Mouse (Mus musculus) cerebellum, adult 11-12 months (tissue): ENCODE measurements at regions not wholly inside any gene's neighbourhood (a gene's known extent, or its start where the extent isn't known, plus 50 kb on each side); places are given as distances from the start of the nearest gene placed in this dataset.

Experiments used
- DNase-seq: peaks from one replicate; pipeline ENCODE4 v3.0.0; 2022

- DNase-seq = no peak
These were observed 63.6 kb downstream of the 4930564D02Rik start for GRCm38 (mm10) chr3:105130228-105130627.

DNA sequence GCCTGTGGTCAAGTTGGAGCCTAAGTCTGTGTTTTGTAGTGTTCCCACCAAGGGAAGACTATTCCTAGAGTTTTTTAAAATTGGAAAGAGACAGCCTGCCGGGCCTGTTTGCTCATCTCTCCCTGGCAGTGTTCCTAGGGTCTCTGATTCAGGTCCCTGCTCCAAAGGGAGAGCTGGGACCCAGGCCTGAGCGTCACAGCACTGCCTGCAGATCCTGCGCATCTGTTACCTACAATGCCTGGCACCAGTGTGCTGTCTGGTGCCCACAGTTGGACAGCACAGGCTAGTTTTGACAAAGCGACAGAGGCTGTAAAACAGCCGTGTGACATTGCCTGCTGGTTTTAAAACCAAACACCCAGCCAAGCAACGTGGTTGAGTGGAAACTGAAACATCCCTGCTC is 64.4 kb downstream of the 4930564D02Rik start:
- no peak for DNase-seq

- no peak for DNase-seq
These were observed 66.4 kb downstream of the 4930564D02Rik start for GRCm38 (mm10) chr3:105133011-105133410.

DNA sequence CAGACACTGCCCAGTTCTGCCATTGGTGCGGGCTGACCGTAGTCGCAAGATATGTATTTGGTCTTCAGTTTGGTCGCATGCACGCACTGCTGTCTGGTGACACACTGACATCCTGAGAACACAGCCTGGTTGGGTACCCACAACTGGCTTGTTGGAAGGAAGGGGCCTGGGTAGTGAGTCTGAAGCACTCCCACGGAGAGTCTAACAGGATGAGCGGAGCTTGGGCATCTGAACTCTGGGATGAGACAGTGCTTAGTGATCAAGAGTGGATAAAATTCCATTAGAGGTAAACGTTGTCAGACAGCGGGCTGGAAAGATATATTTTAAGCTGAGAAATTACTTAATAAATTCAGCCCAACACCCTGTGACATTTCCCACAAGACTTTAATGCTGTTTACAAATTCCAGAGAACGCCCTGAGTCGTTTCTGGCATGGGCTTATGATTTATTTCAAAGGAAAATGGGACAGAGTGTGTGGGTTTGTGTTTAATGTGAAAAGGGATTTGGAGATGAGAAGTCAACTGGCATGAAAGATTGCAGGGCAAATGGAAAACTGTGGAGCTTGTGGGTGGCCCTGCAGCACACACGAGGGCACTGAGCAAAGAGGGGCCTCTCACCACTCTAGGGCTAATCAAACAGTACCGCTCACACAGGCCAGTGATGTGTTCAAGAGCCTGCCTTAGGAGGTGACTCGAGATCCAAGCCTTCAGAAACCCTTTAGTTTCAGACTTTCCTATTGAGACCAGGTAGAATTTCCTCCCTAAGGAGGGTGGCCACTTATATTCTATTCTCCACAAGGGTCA is 74.7 kb downstream of the 4930564D02Rik start:
- no peak for DNase-seq

GRCm38 (mm10) chr3:105142631-105143030 is 76.0 kb downstream of the 4930564D02Rik start:
- DNase-seq = no peak

- no peak for DNase-seq
These were observed 85.0 kb downstream of the 4930564D02Rik start for GRCm38 (mm10) chr3:105151475-105152157.

- DNase-seq = no peak
These were observed 85.5 kb downstream of the 4930564D02Rik start for GRCm38 (mm10) chr3:105152158-105152541.

- no peak for DNase-seq
These were observed 91.7 kb downstream of the 4930564D02Rik start for GRCm38 (mm10) chr3:105158376-105158775.

- peak; percentile 57 for DNase-seq
These were observed 98.7 kb downstream of the 4930564D02Rik start for GRCm38 (mm10) chr3:105165355-105165754.

DNA sequence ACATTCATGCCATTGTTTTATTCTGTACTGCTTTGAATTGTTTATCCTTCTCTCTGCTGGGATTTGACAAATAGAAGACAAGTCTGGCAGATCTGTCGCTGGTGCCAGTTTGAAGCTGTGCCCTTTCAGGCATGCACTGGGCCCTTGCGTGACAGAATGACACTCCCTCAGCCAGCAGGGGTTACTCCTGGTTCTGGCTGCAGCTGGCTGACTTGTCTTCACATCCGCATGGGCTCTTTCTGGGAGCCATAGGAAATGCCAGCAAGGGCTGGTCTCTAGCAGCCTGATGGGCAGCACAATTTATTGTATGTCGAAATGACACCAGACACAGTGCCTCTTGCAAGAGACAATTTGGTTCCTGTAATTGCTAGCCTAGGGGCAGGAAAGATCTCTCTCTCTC is 102.5 kb downstream of the 4930564D02Rik start:
- DNase-seq = no peak

- no peak for DNase-seq
These were observed 104.9 kb downstream of the 4930564D02Rik start for GRCm38 (mm10) chr3:105171527-105171926.

DNA sequence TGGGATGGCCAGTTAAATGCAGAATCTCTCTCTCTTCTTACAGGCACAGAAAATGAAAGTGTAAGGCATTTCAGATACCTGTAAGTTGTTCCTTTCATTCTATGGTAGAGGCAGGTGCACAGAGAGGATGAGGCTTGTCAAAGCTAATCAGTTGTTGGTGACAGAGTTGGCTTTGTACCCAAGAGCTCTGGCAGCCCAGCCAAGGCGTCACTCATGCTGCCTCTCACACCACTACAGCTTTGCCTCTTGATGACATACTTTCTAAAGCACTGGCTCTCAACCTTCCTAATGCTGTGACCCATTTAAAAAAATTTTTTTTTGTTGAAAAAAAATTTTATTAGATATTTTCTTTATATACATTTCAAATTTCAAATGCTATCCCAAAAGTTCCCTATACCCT is 105.4 kb downstream of the 4930564D02Rik start:
- DNase-seq = no peak

DNA sequence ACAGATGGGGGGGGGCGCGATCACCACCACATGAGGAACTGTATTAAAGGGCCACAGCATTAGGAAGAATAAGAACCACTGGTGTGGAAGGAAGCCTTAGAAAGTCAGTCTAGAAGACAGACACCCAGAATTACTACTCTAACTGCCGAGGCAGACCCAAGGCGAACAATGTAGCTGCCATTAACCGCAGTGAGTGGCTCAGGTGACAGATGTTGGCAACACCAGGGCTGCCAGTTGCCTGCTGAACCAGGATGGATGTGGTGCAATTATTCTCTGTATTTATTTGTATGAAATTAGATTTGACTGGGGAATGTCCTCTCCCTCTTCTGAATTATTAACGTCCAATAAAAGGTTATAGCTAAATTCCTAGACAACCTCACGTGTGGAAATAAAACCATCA is 124.7 kb downstream of the 4930564D02Rik start:
- DNase-seq = no peak

GRCm38 (mm10) chr3:105191830-105192229 is 125.2 kb downstream of the 4930564D02Rik start:
- DNase-seq = no peak

- no peak for DNase-seq
These were observed 134.1 kb downstream of the 4930564D02Rik start for GRCm38 (mm10) chr3:105200735-105201134.

DNA sequence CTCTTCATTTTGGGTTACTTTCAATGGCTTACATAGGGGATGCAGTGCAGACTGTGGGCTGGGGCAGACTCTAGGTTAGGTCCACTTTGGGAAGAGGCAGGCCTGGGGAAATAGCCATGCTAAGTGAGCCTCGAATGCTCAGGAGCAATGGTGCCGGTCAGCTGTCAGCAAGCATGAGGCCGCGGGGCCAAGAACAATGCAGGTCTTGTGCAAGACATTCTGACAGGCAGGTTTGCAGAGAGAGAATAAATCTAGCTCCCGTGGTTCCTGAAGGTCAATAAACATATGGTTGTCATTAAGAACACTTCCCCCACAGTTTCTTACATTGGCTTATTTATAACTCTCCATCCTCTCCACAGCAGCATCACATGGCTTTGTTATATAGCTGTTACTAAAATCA is 142.5 kb downstream of the 4930564D02Rik start:
- no peak for DNase-seq

DNA sequence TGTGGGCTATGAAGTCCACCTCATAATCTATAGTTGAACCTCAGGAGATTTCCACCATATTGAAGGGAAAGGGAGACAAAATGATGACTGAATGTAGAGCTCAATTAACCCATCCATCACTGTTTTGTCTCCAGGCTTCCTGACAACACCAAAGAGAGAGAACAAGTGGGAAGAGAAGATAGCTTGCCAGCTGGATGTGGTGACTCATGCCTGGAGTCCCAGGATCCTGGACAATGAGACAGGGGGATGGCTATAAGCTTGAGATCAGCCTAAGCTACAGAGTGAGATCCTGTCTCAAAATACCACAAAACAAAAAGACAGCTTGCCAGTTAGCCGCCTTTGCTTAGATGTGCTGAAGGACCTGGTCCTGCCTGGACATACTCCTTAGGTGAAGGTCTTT is 144.4 kb downstream of the 4930564D02Rik start:
- DNase-seq = no peak

DNA sequence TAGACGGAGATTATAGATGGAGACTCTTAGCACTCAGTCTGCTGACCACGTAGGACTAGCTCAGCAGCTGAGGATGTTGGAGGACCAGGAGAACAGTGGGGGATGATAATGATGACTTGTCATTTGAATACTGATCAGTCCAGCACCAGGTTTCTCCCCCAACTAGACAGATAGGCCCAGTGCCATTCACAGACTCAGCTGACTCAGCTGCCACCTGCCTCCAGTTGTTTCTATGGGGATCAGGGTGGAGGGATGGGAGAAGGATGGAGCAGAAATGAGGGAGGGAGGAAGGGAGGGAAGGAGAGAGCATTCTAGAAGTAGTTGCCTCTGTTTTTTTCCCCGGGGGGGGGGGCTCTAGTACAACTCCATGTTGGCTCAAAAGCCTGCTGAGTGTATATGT is 145.1 kb downstream of the 4930564D02Rik start:
- DNase-seq = no peak

DNA sequence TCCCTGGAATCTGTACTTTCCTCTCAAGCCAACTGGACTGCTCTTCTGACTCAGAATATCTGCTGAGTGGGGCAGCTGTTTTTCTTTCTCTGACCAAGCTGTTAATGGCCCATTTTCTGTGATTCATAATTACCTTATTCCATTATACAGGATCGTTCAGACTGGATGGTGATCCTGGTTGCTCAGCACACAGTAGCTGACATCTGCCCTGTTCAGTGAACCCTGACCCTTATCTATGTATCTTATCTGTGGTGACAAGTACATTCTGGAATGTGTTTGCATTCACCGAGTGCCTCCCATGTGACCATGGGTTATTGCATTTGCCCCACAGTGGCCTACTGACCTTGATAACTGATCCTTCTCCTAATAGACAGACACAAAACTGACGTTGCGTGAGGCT is 148.2 kb downstream of the 4930564D02Rik start:
- no peak for DNase-seq

DNA sequence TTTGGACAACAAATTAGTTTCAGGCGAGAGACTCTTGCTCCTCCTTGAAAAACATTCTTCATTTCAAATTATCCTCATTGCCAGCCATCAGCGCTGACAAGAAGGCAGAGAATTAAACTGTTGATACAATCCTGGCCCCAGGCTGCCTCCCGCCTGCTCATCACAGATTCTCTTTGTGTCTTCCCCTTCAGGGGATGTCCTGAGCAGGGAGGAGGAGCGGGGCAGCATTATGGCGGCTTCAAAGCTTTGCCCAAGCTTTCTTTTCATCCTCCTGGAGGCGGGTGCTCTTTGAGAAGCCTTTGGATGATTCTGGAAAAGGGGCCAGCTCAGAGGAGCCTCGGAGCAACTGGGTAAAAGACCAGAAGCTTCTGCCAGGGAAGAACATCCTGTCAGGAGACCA is 149.1 kb downstream of the 4930564D02Rik start:
- no peak for DNase-seq

- DNase-seq = no peak
These were observed 153.0 kb downstream of the 4930564D02Rik start for GRCm38 (mm10) chr3:105219630-105220029.

GRCm38 (mm10) chr3:105220641-105221040 is 154.0 kb downstream of the 4930564D02Rik start:
- no peak for DNase-seq

DNA sequence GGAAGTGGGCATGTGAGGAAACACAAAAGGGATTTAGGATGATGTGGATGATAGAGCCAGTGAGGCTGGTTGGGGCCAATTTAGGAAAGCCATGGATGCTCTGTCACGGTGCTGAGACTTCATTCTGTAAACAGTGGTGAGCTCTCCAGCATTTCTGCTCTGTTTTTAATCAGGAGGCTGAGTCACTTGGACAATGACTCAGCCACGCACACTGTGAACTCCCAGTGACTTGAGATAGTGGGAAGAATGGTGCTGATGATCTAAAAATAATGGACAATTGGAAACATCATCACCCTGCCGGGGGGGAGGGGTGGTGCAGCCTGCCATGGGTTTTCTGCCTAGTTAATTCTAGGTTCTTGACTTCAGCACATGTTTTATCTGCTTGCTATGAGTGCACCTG is 156.3 kb downstream of the 4930564D02Rik start:
- no peak for DNase-seq

GRCm38 (mm10) chr3:105223671-105224070 is 157.0 kb downstream of the 4930564D02Rik start:
- no peak for DNase-seq
